Mouse (Mus musculus) hematopoietic multipotent progenitor cell, adult 10-12 weeks (in vitro differentiated cells): ENCODE data around the gene Fam126a. TPM values are rescaled to one million over a fixed set of nuclear protein-coding genes. Genes with fewer than 3 reads are reported as not detected.

ENCODE experiments used
- polyA plus RNA-seq: library from polyadenylated mRNA; stranded (reverse); fragments of >175 nt; gene quantifications from 2 replicates; pipeline ENCODE4 v1.2.3, GENCODE M21; 2012; ENCODE audit warnings: low replicate concordance

Fam126a gene
- 1.5 and 6.3 TPM in 2 replicates for polyA plus RNA-seq

GRCm38 (mm10) chr5:24030579-24030969, at the start of gene Fam126a:
TSS of gene Fam126a (minus strand) at chr5:24030690.

Other genes with a start within 250 kb of the Fam126a start
- gene Pus7, start 247.0 kb downstream of the Fam126a start, polyA plus RNA-seq = 2.7 and 6.1 TPM in 2 replicates
- 5.6 and 7.0 TPM in 2 replicates for gene Rint1, start 243.0 kb downstream of the Fam126a start, polyA plus RNA-seq
- 1.5 and 16.4 TPM in 2 replicates for gene Tomm7, start 186.5 kb downstream of the Fam126a start, polyA plus RNA-seq
- gene Klhl7, start 69.9 kb upstream of the Fam126a start, polyA plus RNA-seq = 1.6 and 1.7 TPM in 2 replicates
- gene Nupl2, start 134.3 kb upstream of the Fam126a start, polyA plus RNA-seq = 7.4 and 8.7 TPM in 2 replicates